Mouse (Mus musculus): ENCODE data around the gene Plcb4. TPM values are rescaled to one million over a fixed set of nuclear protein-coding genes. Genes with fewer than 3 reads are reported as not detected.
"Not testable (repeated sequence)": the region's sequence is repeated elsewhere in the genome, so short reads cannot be mapped to it uniquely, and the experiment has no call there.

Plcb4 gene
- total and polyA plus RNA-seq, 3 experiments: not detected

GRCm38 (mm10) chr2:135985536-135986265 is 326.9 kb downstream of the Plcb4 start:
- DNase-seq (ENCODE audit: extremely low read depth): no peak
- Histone ChIP-seq H3K27ac (ENCODE audit: insufficient read depth, low read depth) (no peak overlapping the region), H3K4me1 (ENCODE audit: control insufficient read depth in 1 of 2, insufficient read depth in 2 of 2) (no peaks in the 10 kb centered on the region), H3K9ac (ENCODE audit: insufficient read depth, low read depth) (no peak overlapping the region), H3K9me3 (replicated peaks; ENCODE audit: low read length) (peaks cover 74% of the 10 kb centered on the region), H3K27me3 (replicated peaks) (no peaks in the 10 kb centered on the region), H3K79me2 (replicated peaks; ENCODE audit: control insufficient read depth, extremely low read depth, insufficient read depth, poor library complexity, severe bottlenecking) (no peaks in the 10 kb centered on the region), H3K36me3 (replicated peaks in 1 of 2; ENCODE audit: control insufficient read depth in 1 of 2, insufficient read depth in 1 of 2, low read length in 1 of 2) (no peaks in the 10 kb centered on the region), H3K4me3 (replicated peaks in 1 of 3; ENCODE audit: low read depth in 2 of 3, low read length in 2 of 3, poor library complexity in 1 of 3) (no peak overlapping the region), H3K4me2 (ENCODE audit: insufficient read depth, low read depth, poor library complexity, severe bottlenecking) (no peak overlapping the region)
- dilution Hi-C loops (cut with MboI; ENCODE audit: extremely low pct_ligation_motif_present, extremely low pct_unique_long_range_greater_than_20kb, low sequenced_read_pairs) (no loop called here), in situ Hi-C loops (cut with MboI; ENCODE audit: low pct_ligation_motif_present, low pct_unique_long_range_greater_than_20kb, low sequenced_read_pairs) (no loop called here)
- TF ChIP-seq ZMIZ1 (IDR thresholded peaks at IDR 0.05; ENCODE audit: low read depth, low read length) (no peak), ZC3H11A (IDR thresholded peaks at IDR 0.05; ENCODE audit: low read depth, low read length) (no peak), GABPA (IDR thresholded peaks at IDR 0.05; ENCODE audit: insufficient replicate concordance, low read depth, low read length) (no peak), TBP (conservative IDR thresholded peaks at IDR 0.05; ENCODE audit: low read depth, low read length) (no peak), SIN3A (IDR thresholded peaks at IDR 0.05; ENCODE audit: low read length) (no peak), POLR2AphosphoS2 (IDR thresholded peaks at IDR 0.05; ENCODE audit: low read depth, low read length) (no peak), ZNF384 (IDR thresholded peaks at IDR 0.05; ENCODE audit: low read depth, low read length) (no peak), NELFE (IDR thresholded peaks at IDR 0.05; ENCODE audit: low read depth, low read length) (no peak), KAT2A (IDR thresholded peaks at IDR 0.05; ENCODE audit: insufficient replicate concordance, low read length) (no peak), EP300 (IDR thresholded peaks at IDR 0.05; ENCODE audit: low read length) (no peak), ZKSCAN1 (IDR thresholded peaks at IDR 0.05; ENCODE audit: borderline replicate concordance, low read depth, low read length) (no peak), IRF4 (IDR thresholded peaks at IDR 0.05; ENCODE audit: low read depth, low read length) (no peak), MEF2A (IDR thresholded peaks at IDR 0.05; ENCODE audit: borderline replicate concordance, low read depth, low read length) (no peak), CHD1 (IDR thresholded peaks at IDR 0.05; ENCODE audit: low read depth, low read length) (no peak), PAX5 (IDR thresholded peaks at IDR 0.05; ENCODE audit: low read length) (no peak), POLR2A (IDR thresholded peaks at IDR 0.05; ENCODE audit: low read depth, low read length) (no peak), MYC (IDR thresholded peaks at IDR 0.05; ENCODE audit: low read depth, low read length) (no peak), SMC3 (IDR thresholded peaks at IDR 0.05; ENCODE audit: low read depth, low read length) (no peak)

- dilution Hi-C loops (cut with MboI; ENCODE audit: extremely low pct_ligation_motif_present, extremely low pct_unique_long_range_greater_than_20kb, low sequenced_read_pairs); H3K27ac ChIP-seq (ENCODE audit: insufficient read depth, low read depth); H3K36me3 ChIP-seq (replicated peaks in 1 of 2; ENCODE audit: control insufficient read depth in 1 of 2, insufficient read depth in 1 of 2, low read length in 1 of 2); H3K27me3 ChIP-seq (replicated peaks); H3K4me2 ChIP-seq (ENCODE audit: insufficient read depth, low read depth, poor library complexity, severe bottlenecking); H3K4me3 ChIP-seq (replicated peaks in 1 of 3; ENCODE audit: low read depth in 2 of 3, low read length in 2 of 3, poor library complexity in 1 of 3); H3K9ac ChIP-seq (ENCODE audit: insufficient read depth, low read depth); in situ Hi-C loops (cut with MboI; ENCODE audit: low pct_ligation_motif_present, low pct_unique_long_range_greater_than_20kb, low sequenced_read_pairs); DNase-seq (ENCODE audit: extremely low read depth); H3K79me2 ChIP-seq (replicated peaks; ENCODE audit: control insufficient read depth, extremely low read depth, insufficient read depth, poor library complexity, severe bottlenecking); H3K4me1 ChIP-seq (ENCODE audit: control insufficient read depth in 1 of 2, insufficient read depth in 2 of 2): not testable (repeated sequence)
- peaks cover 76% of the 10 kb centered on the region for H3K9me3 ChIP-seq (replicated peaks; ENCODE audit: low read length)
Observed at GRCm38 (mm10) chr2:135988475-135988874, 329.7 kb downstream of the Plcb4 start.

- dilution Hi-C loops (cut with MboI; ENCODE audit: extremely low pct_ligation_motif_present, extremely low pct_unique_long_range_greater_than_20kb, low sequenced_read_pairs): not testable (repeated sequence)
Observed at GRCm38 (mm10) chr2:135990686-135991085, 331.9 kb downstream of the Plcb4 start.

More at GRCm38 (mm10) chr2:135990686-135991085, 331.9 kb downstream of the Plcb4 start:
- H3K4me3 ChIP-seq (replicated peaks in 1 of 3; ENCODE audit: low read depth in 2 of 3, low read length in 2 of 3, poor library complexity in 1 of 3); H3K27ac ChIP-seq (ENCODE audit: insufficient read depth, low read depth); H3K9ac ChIP-seq (ENCODE audit: insufficient read depth, low read depth); H3K79me2 ChIP-seq (replicated peaks; ENCODE audit: control insufficient read depth, extremely low read depth, insufficient read depth, poor library complexity, severe bottlenecking); in situ Hi-C loops (cut with MboI; ENCODE audit: low pct_ligation_motif_present, low pct_unique_long_range_greater_than_20kb, low sequenced_read_pairs); H3K36me3 ChIP-seq (replicated peaks in 1 of 2; ENCODE audit: control insufficient read depth in 1 of 2, insufficient read depth in 1 of 2, low read length in 1 of 2); DNase-seq (ENCODE audit: extremely low read depth); H3K4me1 ChIP-seq (ENCODE audit: control insufficient read depth in 1 of 2, insufficient read depth in 2 of 2); H3K27me3 ChIP-seq (replicated peaks); H3K4me2 ChIP-seq (ENCODE audit: insufficient read depth, low read depth, poor library complexity, severe bottlenecking): not testable (repeated sequence)
- peaks cover 75% of the 10 kb centered on the region for H3K9me3 ChIP-seq (replicated peaks; ENCODE audit: low read length)

Data from CH12.LX (cell line).